Mouse (Mus musculus): Measurements from ENCODE around the gene Xpo1. TPM values are rescaled to one million over a fixed set of nuclear protein-coding genes. Genes with fewer than 3 reads are reported as not detected.

Xpo1 gene
- polyA plus RNA-seq, 1 experiment: 451 TPM

GRCm38 (mm10) chr11:23335160-23335559, 79.3 kb downstream of the Xpo1 start:
- Histone ChIP-seq H3K9ac (ENCODE audit: low read depth, poor library complexity, severe bottlenecking) (no peak overlapping the region), H3K36me3 (ENCODE audit: control insufficient read depth, insufficient read depth, low read length, poor library complexity, severe bottlenecking) (peaks cover 18% of the 10 kb centered on the region), H3K4me3 (ENCODE audit: low read depth, low read length) (no peak overlapping the region), H3K4me1 (ENCODE audit: control insufficient read depth, insufficient read depth, low read length) (no peaks in the 10 kb centered on the region), H3K27me3 (ENCODE audit: control insufficient read depth, insufficient read depth, low read length, poor library complexity, severe bottlenecking) (no peaks in the 10 kb centered on the region), H3K27ac (ENCODE audit: insufficient read depth, low read length) (no peak overlapping the region), H3K9me3 (replicated peaks; ENCODE audit: control insufficient read depth, insufficient read depth, low read length, poor library complexity, severe bottlenecking) (no peaks in the 10 kb centered on the region)
- TF ChIP-seq POLR2A (IDR thresholded peaks at IDR 0.05; ENCODE audit: insufficient read depth, low read length) (no peak), EP300 (IDR thresholded peaks at IDR 0.05; ENCODE audit: insufficient read depth, low read depth, low read length) (no peak), CTCF (IDR thresholded peaks at IDR 0.05; ENCODE audit: low read depth, low read length) (no peak)

Other genes starting within 250 kb of the Xpo1 start
- 2.1 and 3.2 TPM in 2 replicates for gene Fam161a, start 248.5 kb upstream of the Xpo1 start, polyA plus RNA-seq (2011; ENCODE audit: insufficient read depth, insufficient read length, low read depth, missing spikeins)
- gene Usp34, start 50.9 kb downstream of the Xpo1 start, polyA plus RNA-seq (2011; ENCODE audit: insufficient read depth, insufficient read length, low read depth, missing spikeins): 107 and 110 TPM in 2 replicates
- gene Ahsa2, start 242.0 kb downstream of the Xpo1 start, polyA plus RNA-seq (2011; ENCODE audit: insufficient read depth, insufficient read length, low read depth, missing spikeins): 49.1 and 52.1 TPM in 2 replicates